ENCODE assay signal across 15 mouse cellular contexts in genomic region chr17:69263810-69264565, GRCm38 (mm10).
DNase-seq lines count a peak whose midpoint lies in the region; ATAC-seq and TF ChIP-seq lines count a peak whose summit lies in the region.
"Had no signal": no experiment of that assay in that cellular context is flagged by ENCODE, and none has a peak within 500 bp of the region (broad histone marks: within the 10 kb centered on the region; RNA-seq: fewer than 3 reads in every experiment).

No protein-coding gene starts in this region.

- H3K4me3 ChIP-seq in cortical plate, adult 2 months (ENCODE audit: insufficient read depth, low read length): no peak overlapping the region
- no peak overlapping the region for H3K4me3 ChIP-seq in hindbrain, embryonic 15.5 days
- no peak overlapping the region for H3K4me3 ChIP-seq in midbrain, postnatal 0 days (ENCODE audit: low read depth, low read length)
- no peak overlapping the region for H3K4me3 ChIP-seq in gastrocnemius, adult 2 months
- H3K4me3 ChIP-seq: liver, embryonic 13.5 days; megakaryocyte, embryonic 14.5 days had no signal

- WGBS in hindbrain, embryonic 15.5 days: 32% methylated on average over 15 of the region's 15 CpGs
- 41% methylated on average over 15 of the region's 15 CpGs for WGBS in midbrain, postnatal 0 days

- H3K27me3 ChIP-seq in hindbrain, embryonic 15.5 days: no peaks in the 10 kb centered on the region
- H3K27me3 ChIP-seq in midbrain, postnatal 0 days (ENCODE audit: insufficient read depth, low read length): no peaks in the 10 kb centered on the region
- H3K27me3 ChIP-seq: liver, embryonic 13.5 days had no signal

- peaks cover 11% of the 10 kb centered on the region; the same call in 1 of the 2 replicates for H3K36me3 ChIP-seq in hindbrain, embryonic 15.5 days
- 0 out of 2 replicates have a peak, but pooled peaks cover under 1% of the 10 kb centered on the region for H3K36me3 ChIP-seq in midbrain, postnatal 0 days (ENCODE audit: insufficient read depth, low read length)

- no peak for TF ChIP-seq CTCF in cortical plate, adult 2 months (IDR thresholded peaks at IDR 0.05; ENCODE audit: extremely low read depth, insufficient read depth, low read length)
- no peak for TF ChIP-seq CTCF in midbrain, postnatal 0 days (IDR thresholded peaks at IDR 0.05)
- TF ChIP-seq CTCF in gastrocnemius, adult 2 months (IDR thresholded peaks at IDR 0.05): no peak

- no peaks in the 10 kb centered on the region for H3K9me3 ChIP-seq in hindbrain, embryonic 15.5 days
- no peaks in the 10 kb centered on the region for H3K9me3 ChIP-seq in midbrain, postnatal 0 days (ENCODE audit: low read length)
- H3K9me3 ChIP-seq: liver, embryonic 13.5 days; megakaryocyte, embryonic 14.5 days had no signal

- 0 out of 2 replicates have a peak overlapping the region, but pooled peaks have one; percentile 2 for H3K27ac ChIP-seq in cortical plate, adult 2 months (ENCODE audit: insufficient read depth, low read length)
- peak overlapping the region; percentile 5; the same call in 1 of the 2 replicates for H3K27ac ChIP-seq in hindbrain, embryonic 15.5 days (replicated peaks)
- H3K27ac ChIP-seq in midbrain, postnatal 0 days (ENCODE audit: low read depth, low read length): peak overlapping the region; percentile 55
- no peak overlapping the region for H3K27ac ChIP-seq in gastrocnemius, adult 2 months
- H3K27ac ChIP-seq: liver, embryonic 13.5 days had no signal

- 0 out of 2 replicates have a peak overlapping the region, but pooled peaks have one; percentile 15 for H3K9ac ChIP-seq in hindbrain, embryonic 15.5 days
- no peak overlapping the region for H3K9ac ChIP-seq in midbrain, postnatal 0 days (replicated peaks; ENCODE audit: low read length, poor library complexity, severe bottlenecking)
- H3K9ac ChIP-seq: liver, embryonic 13.5 days had no signal

- TF ChIP-seq POLR2A in cortical plate, adult 2 months (IDR thresholded peaks at IDR 0.05; ENCODE audit: extremely low read depth, insufficient read depth, low read length): no peak

- intact Hi-C loops in gastrocnemius, adult 2 months (cut with DNase I): no loop called here
- intact Hi-C loops in heart, postnatal 10 days (cut with DNase I): no loop called here

- H3K4me1 ChIP-seq in cortical plate, adult 2 months (ENCODE audit: control insufficient read depth, insufficient read depth, low read length): no peaks in the 10 kb centered on the region; the same call in 1 of the 2 replicates
- H3K4me1 ChIP-seq in hindbrain, embryonic 15.5 days (replicated peaks): peaks cover 16% of the 10 kb centered on the region; the same call in 1 of the 2 replicates
- 0 out of 2 replicates have a peak, but pooled peaks cover 6% of the 10 kb centered on the region for H3K4me1 ChIP-seq in midbrain, postnatal 0 days (ENCODE audit: insufficient read depth, low read length)

- ATAC-seq in frontal cortex, adult (ENCODE audit: low TSS enrichment): peak; percentile 46; the same call in 1 of the 2 replicates
- no peak; the same call in 1 of the 2 replicates for ATAC-seq in hindbrain, embryonic 15.5 days (ENCODE audit: low FRiP score, low read depth)
- no peak for ATAC-seq in midbrain, postnatal 0 days (ENCODE audit: low FRiP score)
- ATAC-seq: lung, postnatal 0 days had no signal

- DNase-seq in frontal cortex, postnatal 10 days (ENCODE audit: low spot score in 2 of 2): no peak
- DNase-seq in midbrain, postnatal 0 days (ENCODE audit: low spot score): no peak
- DNase-seq in gastrocnemius, adult 2 months: no peak
- no peak for DNase-seq in heart, postnatal 10 days
- DNase-seq in kidney, postnatal 14 days: no peak
- DNase-seq: kidney, adult 8-10 months; kidney, postnatal 4 days; layer of hippocampus, postnatal 36 days; liver, embryonic 13.5 days; thymus, postnatal 25 days had no signal

- H3K4me2 ChIP-seq in hindbrain, embryonic 15.5 days: no peak overlapping the region
- no peak overlapping the region for H3K4me2 ChIP-seq in midbrain, postnatal 0 days (ENCODE audit: low read depth, low read length, poor library complexity, severe bottlenecking)
- H3K4me2 ChIP-seq: liver, embryonic 13.5 days had no signal
